Mouse (Mus musculus) kidney, postnatal 0 days (tissue): ENCODE measurements around the gene Kcnk13. TPM values are rescaled to one million over a fixed set of nuclear protein-coding genes. Genes with fewer than 3 reads are reported as not detected.

ENCODE experiments used
- ATAC-seq: fragments of 200-750 bp; cut with Nextera tagmentation; replicated peaks from 2 replicates; pipeline ENCODE4 v1.8.0; 2017; ENCODE audit warnings: low read depth, moderate number of reproducible peaks, moderate TSS enrichment, moderate library complexity; ENCODE audit not compliant: low FRiP score
- DNase-seq: peaks from one replicate; pipeline ENCODE4 v3.0.0-alpha.2; 2016; ENCODE audit warnings: low spot score
- H3K27ac ChIP-seq: fragments of 300-500 bp; sonication (generic); 2 replicates; pipeline ENCODE4 v1.5.1; 2014; ENCODE audit warnings: mild to moderate bottlenecking
- H3K27me3 ChIP-seq: fragments of 300-500 bp; sonication (generic); 2 replicates; pipeline ENCODE4 v1.6.1; 2014; ENCODE audit warnings: low read length, mixed read lengths; ENCODE audit not compliant: insufficient read depth
- H3K36me3 ChIP-seq: fragments of 300-500 bp; sonication (generic); 2 replicates; pipeline ENCODE4 v1.6.1; 2014; ENCODE audit warnings: low read length, mixed read lengths; ENCODE audit not compliant: insufficient read depth
- H3K4me1 ChIP-seq: fragments of 300-500 bp; sonication (generic); replicated peaks from 2 replicates; pipeline ENCODE4 v1.6.1; 2014; ENCODE audit warnings: antibody characterized with exemption, low read length, mixed read lengths; ENCODE audit not compliant: insufficient read depth
- H3K4me2 ChIP-seq: fragments of 300-500 bp; sonication (generic); 2 replicates; pipeline ENCODE4 v1.6.1; 2014; ENCODE audit warnings: mild to moderate bottlenecking, low read length, moderate library complexity, mixed read lengths
- H3K4me3 ChIP-seq: fragments of 300-500 bp; sonication (generic); replicated peaks from 2 replicates; pipeline ENCODE4 v1.5.1; 2014; ENCODE audit warnings: low read depth, low read length
- H3K9ac ChIP-seq: fragments of 300-500 bp; sonication (generic); 2 replicates; pipeline ENCODE4 v1.6.1; 2014; ENCODE audit warnings: low read depth, low read length
- H3K9me3 ChIP-seq: fragments of 300-500 bp; sonication (generic); replicated peaks from 2 replicates; pipeline ENCODE4 v1.6.1; 2016; ENCODE audit warnings: low read length, inconsistent platforms, mixed read lengths
- CTCF ChIP-seq: IDR thresholded peaks from 2 replicates; pipeline ENCODE4 v1.5.1; 2016; ENCODE audit warnings: antibody characterized with exemption, low read depth, mild to moderate bottlenecking, moderate library complexity
- WGBS: fragments of 180-500 bp; shearing (Covaris S2); extraction: QIAGEN DNeasy Blood & Tissue Kit; methylation state at CpG from one replicate; pipeline ENCODE4 v1.1.7; 2014; 5-methylcytosine and 5-hydroxymethylcytosine counted together
- microRNA-seq: library from miRNA; unstranded; fragments of <30 nt; microRNA quantifications from one replicate; pipeline ENCODE4, GENCODE M21; 2016
- polyA plus RNA-seq: library from polyadenylated mRNA; unstranded; fragments of >200 nt; fragmentation: Nextera tagmentation; extraction: Ambion mirVana; gene quantifications from 2 replicates; pipeline ENCODE4 v1.2.1, GENCODE M21; 2015

The Kcnk13 gene
- polyA plus RNA-seq, 1 experiment from 2014 or later = 0.16 TPM

- no peak overlapping the region for H3K27ac ChIP-seq
These were observed 142.1 kb downstream of the Kcnk13 start for GRCm38 (mm10) chr12:100106275-100106895.

DNA sequence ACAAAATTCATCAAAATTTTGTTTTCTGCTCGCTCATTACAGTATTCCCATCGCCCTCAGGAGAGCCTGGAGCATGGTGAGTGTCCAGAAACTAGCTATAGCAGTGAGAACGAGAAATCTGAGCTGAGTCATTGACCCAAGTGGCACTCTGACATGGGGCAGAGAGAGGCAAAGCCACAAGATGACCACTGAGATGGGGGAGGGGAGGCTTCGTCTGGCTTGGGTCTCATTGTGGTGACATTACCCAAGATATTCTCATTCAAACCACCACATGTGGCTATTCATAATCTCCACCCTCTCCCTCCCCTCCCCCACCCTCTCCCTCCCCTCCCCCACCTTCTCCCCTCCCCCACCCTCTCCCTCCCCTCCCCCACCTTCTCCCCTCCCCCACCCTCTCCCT is 143.1 kb downstream of the Kcnk13 start:
- no peaks in the 10 kb centered on the region for H3K27me3 ChIP-seq
- 38% methylated on average over 4 of the region's 4 CpGs for WGBS
- H3K4me3 ChIP-seq = no peak overlapping the region
- H3K4me1 ChIP-seq = peaks cover 6% of the 10 kb centered on the region; the same call in 1 of the 2 replicates
- no peak overlapping the region for H3K4me2 ChIP-seq
- no peak overlapping the region for H3K27ac ChIP-seq
- ATAC-seq = no peak
- H3K9ac ChIP-seq = no peak overlapping the region
- DNase-seq = no peak
- peaks cover 4% of the 10 kb centered on the region; the same call in 1 of the 2 replicates for H3K36me3 ChIP-seq
- no peak for TF ChIP-seq CTCF
- H3K9me3 ChIP-seq = no peaks in the 10 kb centered on the region

More at GRCm38 (mm10) chr12:100106275-100106895, 142.1 kb downstream of the Kcnk13 start:
- H3K36me3 ChIP-seq = no peaks in the 10 kb centered on the region
- no peaks in the 10 kb centered on the region for H3K27me3 ChIP-seq
- ATAC-seq (no peak), DNase-seq (peak; percentile 88)
- peaks cover 4% of the 10 kb centered on the region; the same call in 1 of the 2 replicates for H3K4me1 ChIP-seq
- no peaks in the 10 kb centered on the region for H3K9me3 ChIP-seq
- peak; percentile 85 for TF ChIP-seq CTCF
- no peak overlapping the region for H3K4me3 ChIP-seq
- no peak overlapping the region for H3K4me2 ChIP-seq
- 12% methylated on average over 20 of the region's 20 CpGs for WGBS
- H3K9ac ChIP-seq = no peak overlapping the region

- H3K4me3 ChIP-seq = peak within 1 kb of the TSS; percentile 98
- H3K4me1 ChIP-seq = peaks cover 6% of the 10 kb centered on the region; the same call in 1 of the 2 replicates
- peaks cover 21% of the 10 kb centered on the region for H3K36me3 ChIP-seq
- TF ChIP-seq CTCF = no peak
- peak within 1 kb of the TSS; percentile 97 for H3K9ac ChIP-seq
- H3K27me3 ChIP-seq = no peaks in the 10 kb centered on the region
- H3K4me2 ChIP-seq = peak within 1 kb of the TSS; percentile 78
- peak within 1 kb of the TSS; percentile 95 for H3K27ac ChIP-seq
- under 1% methylated on average over 58 of the region's 58 CpGs for WGBS
- peak; percentile 74 for ATAC-seq
- H3K9me3 ChIP-seq = no peaks in the 10 kb centered on the region
- peak; percentile 92 for DNase-seq
These were observed 145.8 kb downstream of the Kcnk13 start, which contains the start of gene Psmc1 for GRCm38 (mm10) chr12:100109986-100110696. Gene Psmc1 (plus strand): TSS chr12:100110154.

Small RNA genes lying within 50 kb of the gene (microRNA-seq; reads per million reads assigned to microRNA genes)
- not detected for gene Gm23291

Other genes with a start within 250 kb of the Kcnk13 start
- 6.8 and 8.3 TPM in 2 replicates for gene Efcab11, start 80.1 kb upstream of the Kcnk13 start, polyA plus RNA-seq
- gene Tdp1, start 80.0 kb upstream of the Kcnk13 start, polyA plus RNA-seq = 31.3 and 37.9 TPM in 2 replicates
- 236 and 264 TPM in 2 replicates for gene Psmc1, start 145.7 kb downstream of the Kcnk13 start, polyA plus RNA-seq
- gene Nrde2, start 195.2 kb downstream of the Kcnk13 start, polyA plus RNA-seq = 17.2 and 18.6 TPM in 2 replicates
- 1,372 and 1,376 TPM in 2 replicates for gene Calm1, start 234.9 kb downstream of the Kcnk13 start, polyA plus RNA-seq